Mouse (Mus musculus) forebrain, postnatal 0 days (tissue): ENCODE measurements at regions not wholly inside any gene's neighbourhood (a gene's known extent, or its start where the extent isn't known, plus 50 kb on each side); places are given as distances from the start of the nearest gene placed in this dataset.
A peak's percentile ranks its signal among the peaks of the same experiment; 100 is the strongest.

Source experiments
- ATAC-seq: fragments of 200-750 bp; cut with Nextera tagmentation; 2 replicates; pipeline ENCODE4 v1.8.0; 2017; ENCODE audit warnings: mild to moderate bottlenecking, moderate library complexity
- DNase-seq: peaks from one replicate; pipeline ENCODE4 v3.0.0-alpha.2; 2015
- H3K27ac ChIP-seq: fragments of 300-500 bp; sonication (generic); 2 replicates; pipeline ENCODE4 v1.5.1; 2014; ENCODE audit warnings: low read depth, mild to moderate bottlenecking, antibody characterized with exemption, low read length, moderate library complexity, mixed read lengths
- H3K27me3 ChIP-seq: fragments of 300-500 bp; sonication (generic); 2 replicates; pipeline ENCODE4 v1.6.1; 2014; ENCODE audit warnings: mild to moderate bottlenecking, low read length, mixed read lengths; ENCODE audit not compliant: insufficient read depth
- H3K36me3 ChIP-seq: fragments of 300-500 bp; sonication (generic); 2 replicates; pipeline ENCODE4 v1.6.1; 2014; ENCODE audit warnings: mild to moderate bottlenecking, moderate library complexity; ENCODE audit not compliant: insufficient read depth
- H3K4me1 ChIP-seq: fragments of 300-500 bp; sonication (generic); 2 replicates; pipeline ENCODE4 v1.6.1; 2014; ENCODE audit warnings: antibody characterized with exemption; ENCODE audit not compliant: insufficient read depth
- H3K4me2 ChIP-seq: fragments of 300-500 bp; sonication (generic); 2 replicates; pipeline ENCODE4 v1.6.1; 2014; ENCODE audit warnings: low read depth, mild to moderate bottlenecking, moderate library complexity
- H3K4me3 ChIP-seq: fragments of 300-500 bp; sonication (generic); 2 replicates; pipeline ENCODE4 v1.5.1; 2014; ENCODE audit warnings: low read depth, low read length, mixed read lengths
- H3K9ac ChIP-seq: fragments of 300-500 bp; sonication (generic); 2 replicates; pipeline ENCODE4 v1.6.1; 2014; ENCODE audit warnings: mild to moderate bottlenecking
- H3K9me3 ChIP-seq: fragments of 300-500 bp; sonication (generic); 2 replicates; pipeline ENCODE4 v1.6.1; 2016; ENCODE audit warnings: low read length
- CTCF ChIP-seq: sonication (generic); IDR thresholded peaks from 2 replicates; pipeline ENCODE4 v1.5.1; 2016; ENCODE audit warnings: antibody characterized with exemption, control low read depth, low read depth
- WGBS: fragments of 180-500 bp; shearing (Covaris S2); extraction: QIAGEN DNeasy Blood & Tissue Kit; methylation state at CpG from one replicate; pipeline ENCODE4 v1.1.7; 2014; 5-methylcytosine and 5-hydroxymethylcytosine counted together

DNA sequence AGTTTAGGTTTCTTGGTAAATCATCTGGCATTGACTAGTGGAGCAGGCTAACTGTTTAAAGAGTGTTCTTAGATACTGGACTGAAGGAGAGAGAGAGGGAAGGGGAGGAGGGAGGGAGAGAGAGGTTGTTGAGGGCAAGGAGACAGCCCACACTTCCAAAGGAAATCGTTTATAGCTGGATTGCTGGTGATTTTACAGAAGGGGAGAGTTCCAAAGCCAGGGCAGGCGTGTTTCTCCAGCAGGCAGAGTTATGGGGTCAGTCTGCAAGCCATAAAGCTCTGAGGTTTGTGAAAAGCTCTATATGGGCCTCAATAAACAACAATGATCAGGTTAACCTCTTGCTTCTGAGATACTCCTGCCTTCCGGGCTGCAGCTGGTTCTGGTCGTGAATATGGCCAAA, 163.9 kb downstream of the Nuf2 start:
- Histone ChIP-seq H3K9ac (no peak overlapping the region), H3K27ac (no peak overlapping the region), H3K4me3 (no peak overlapping the region), H3K4me2 (no peak overlapping the region), H3K4me1 (peaks cover 6% of the 10 kb centered on the region; the same call in 1 of the 2 replicates), H3K27me3 (no peaks in the 10 kb centered on the region), H3K9me3 (no peaks in the 10 kb centered on the region), H3K36me3 (no peaks in the 10 kb centered on the region)
- ATAC-seq, result no peak
- DNase-seq, result no peak
- no peak for TF ChIP-seq CTCF
- WGBS, result 71% methylated on average over 4 of the region's 4 CpGs

DNA sequence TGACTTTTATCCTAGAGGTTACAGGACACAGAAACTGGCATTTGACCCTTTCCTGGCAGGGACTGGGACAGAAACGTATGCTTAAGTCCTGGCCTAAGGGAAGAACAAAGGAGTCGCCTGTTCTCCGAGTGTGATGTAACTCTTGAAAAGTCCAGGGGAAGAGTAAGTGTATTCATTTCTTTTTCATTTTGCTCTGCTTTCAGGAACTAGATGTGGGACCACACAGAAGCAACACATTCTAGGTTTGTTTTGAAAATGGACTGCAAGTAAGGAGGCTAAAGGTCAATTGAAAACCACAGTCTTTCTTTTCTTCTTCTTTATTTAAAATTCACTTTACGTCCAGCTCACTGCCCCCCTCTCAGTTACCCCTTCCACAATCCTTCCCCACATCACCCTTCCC, 168.7 kb downstream of the Nuf2 start:
- no peaks in the 10 kb centered on the region for H3K36me3 ChIP-seq
- no peaks in the 10 kb centered on the region for H3K27me3 ChIP-seq
- no peak overlapping the region for H3K4me3 ChIP-seq
- no peak for TF ChIP-seq CTCF
- H3K4me2 ChIP-seq, result no peak overlapping the region
- ATAC-seq (no peak), DNase-seq (no peak)
- no peaks in the 10 kb centered on the region for H3K4me1 ChIP-seq
- no peak overlapping the region for H3K9ac ChIP-seq
- no peaks in the 10 kb centered on the region for H3K9me3 ChIP-seq
- no peak overlapping the region for H3K27ac ChIP-seq
- 52% methylated on average over 4 of the region's 4 CpGs for WGBS

DNA sequence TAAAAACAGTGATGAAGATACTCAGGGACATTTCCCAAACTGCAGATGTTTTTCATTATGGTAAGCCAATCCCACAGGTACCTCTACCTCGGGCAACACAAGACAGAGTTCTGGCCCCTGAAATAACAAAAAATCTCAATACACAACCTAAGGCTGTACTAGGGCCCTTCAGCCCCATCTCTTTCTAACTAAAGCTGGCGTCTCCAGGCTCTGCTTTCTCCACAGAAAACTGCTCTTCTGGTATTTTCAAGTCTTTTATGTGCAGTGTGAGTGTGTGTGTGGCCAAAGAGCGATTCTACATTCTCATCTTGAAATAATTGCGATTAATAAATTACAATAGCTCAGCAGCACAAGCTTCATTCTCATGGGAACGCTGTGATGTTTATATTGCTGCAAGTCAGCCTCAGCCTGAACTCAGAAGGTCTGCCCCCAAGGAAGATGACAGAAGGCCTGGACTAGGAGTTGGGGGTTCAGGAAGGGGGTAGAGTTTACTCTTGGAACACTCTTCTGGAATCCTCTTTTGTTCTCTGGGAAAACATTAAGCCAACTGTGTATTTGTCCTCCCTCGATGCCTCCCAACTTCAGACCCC, 173.5 kb downstream of the Nuf2 start:
- Histone ChIP-seq H3K27me3 (no peaks in the 10 kb centered on the region), H3K27ac (no peak overlapping the region), H3K9ac (no peak overlapping the region), H3K9me3 (no peaks in the 10 kb centered on the region), H3K4me3 (no peak overlapping the region), H3K4me2 (no peak overlapping the region), H3K36me3 (no peaks in the 10 kb centered on the region), H3K4me1 (no peaks in the 10 kb centered on the region; the same call in 1 of the 2 replicates)
- ATAC-seq (no peak), DNase-seq (no peak)
- WGBS, result 82% methylated on average over 6 of the region's 6 CpGs
- no peak for TF ChIP-seq CTCF

DNA sequence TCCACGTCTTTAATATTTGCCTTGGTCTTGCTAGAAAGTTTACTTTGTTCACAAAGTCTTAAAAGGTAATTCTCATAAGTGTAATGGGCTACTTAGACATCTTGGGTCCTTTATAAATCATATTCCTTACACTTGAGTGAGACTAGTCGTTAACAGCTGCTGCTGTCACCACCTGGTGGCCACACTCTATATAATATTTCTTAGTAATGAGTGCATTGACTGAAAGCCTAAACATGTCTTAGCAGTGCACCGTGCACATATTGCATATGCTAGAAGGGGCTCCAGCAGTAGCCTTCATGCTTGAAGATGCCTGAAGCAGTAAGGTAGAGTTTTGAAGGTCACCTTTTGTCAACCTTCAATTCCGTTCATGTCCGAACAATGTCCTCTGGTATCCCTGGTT, 177.2 kb downstream of the Nuf2 start:
- Histone ChIP-seq H3K4me1 (peaks cover 5% of the 10 kb centered on the region; the same call in 1 of the 2 replicates), H3K4me3 (no peak overlapping the region), H3K36me3 (no peaks in the 10 kb centered on the region), H3K27ac (no peak overlapping the region), H3K4me2 (no peak overlapping the region), H3K9ac (no peak overlapping the region), H3K27me3 (no peaks in the 10 kb centered on the region), H3K9me3 (no peaks in the 10 kb centered on the region)
- TF ChIP-seq CTCF, result peak; percentile 67
- 65% methylated on average over 5 of the region's 5 CpGs for WGBS
- DNase-seq (peak; percentile 60), ATAC-seq (no peak)

DNA sequence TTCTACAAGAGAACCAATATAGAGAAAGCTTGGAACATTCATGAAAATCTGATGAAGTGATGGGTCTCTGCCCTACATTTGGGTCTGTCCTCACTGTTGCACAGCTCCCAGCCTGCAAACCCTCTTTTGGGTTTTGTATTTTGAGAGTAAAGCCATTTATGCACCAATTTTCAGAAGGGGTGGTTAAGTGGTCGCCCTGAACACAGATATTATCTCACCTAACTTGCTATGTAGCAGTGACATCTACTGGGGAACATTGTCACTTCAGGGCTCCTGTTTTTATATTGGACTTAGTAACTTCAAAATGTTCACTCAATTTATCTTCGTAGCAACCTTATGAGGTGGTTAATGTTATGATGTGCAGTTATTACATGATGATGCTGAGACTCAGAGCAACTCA, 183.6 kb downstream of the Nuf2 start:
- peak; percentile 84 for DNase-seq
- Histone ChIP-seq H3K9me3 (no peaks in the 10 kb centered on the region), H3K27ac (0 out of 2 replicates have a peak overlapping the region, but pooled peaks have one; percentile 3), H3K4me2 (no peak overlapping the region), H3K4me1 (0 out of 2 replicates have a peak, but pooled peaks cover 5% of the 10 kb centered on the region), H3K4me3 (no peak overlapping the region), H3K27me3 (no peaks in the 10 kb centered on the region), H3K9ac (no peak overlapping the region), H3K36me3 (no peaks in the 10 kb centered on the region)
- ATAC-seq, result peak; percentile 78
- 27% methylated on average over 2 of the region's 2 CpGs for WGBS
- peak; percentile 82 for TF ChIP-seq CTCF

DNA sequence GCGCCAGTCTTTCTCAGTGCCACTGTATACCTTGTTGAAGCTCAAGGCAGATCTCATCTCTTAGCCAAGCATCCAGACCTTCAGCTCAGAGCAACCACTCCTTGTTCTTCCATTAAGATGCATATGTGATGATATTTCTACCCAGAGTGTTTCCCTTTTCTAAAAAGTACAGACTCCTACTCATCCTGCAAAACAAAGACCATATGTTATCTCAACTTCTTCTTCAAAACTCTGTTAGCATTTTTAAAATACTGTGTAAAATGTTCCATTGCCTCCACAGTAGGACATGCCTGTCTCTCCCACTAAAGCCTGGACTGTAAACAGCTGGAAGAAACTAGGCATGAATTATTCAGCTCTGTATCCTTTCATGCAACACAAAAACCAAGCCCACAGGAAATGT, 184.4 kb downstream of the Nuf2 start:
- Histone ChIP-seq H3K4me2 (no peak overlapping the region), H3K9me3 (no peaks in the 10 kb centered on the region), H3K27me3 (no peaks in the 10 kb centered on the region), H3K4me3 (no peak overlapping the region), H3K4me1 (0 out of 2 replicates have a peak, but pooled peaks cover 5% of the 10 kb centered on the region), H3K36me3 (no peaks in the 10 kb centered on the region), H3K27ac (no peak overlapping the region), H3K9ac (no peak overlapping the region)
- TF ChIP-seq CTCF, result no peak
- no peak for ATAC-seq
- DNase-seq, result no peak
- 93% methylated on average over 1 of the region's 1 CpGs for WGBS

DNA sequence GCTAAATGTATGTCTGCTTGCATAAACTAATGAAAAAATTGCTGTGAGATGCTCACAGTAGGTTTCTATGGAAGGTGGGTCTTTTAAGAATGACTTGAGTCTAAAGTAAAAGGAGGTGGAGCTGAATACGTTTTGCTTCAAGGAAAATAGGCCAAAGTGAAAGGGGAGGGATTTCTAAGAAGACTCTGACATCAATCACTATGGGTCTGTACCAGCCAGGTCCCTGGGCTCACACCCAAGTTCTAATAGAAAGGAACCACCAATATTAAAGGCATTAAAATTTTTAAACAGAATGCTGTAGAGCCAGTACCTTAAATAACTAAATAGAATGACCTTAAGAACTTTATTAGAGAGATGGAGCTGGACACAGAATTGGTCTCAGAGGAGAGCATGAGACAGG, 190.1 kb downstream of the Nuf2 start:
- no peak for ATAC-seq
- WGBS, result 38% methylated on average over 1 of the region's 1 CpGs
- Histone ChIP-seq H3K4me2 (no peak overlapping the region), H3K9ac (no peak overlapping the region), H3K27ac (no peak overlapping the region), H3K4me1 (no peaks in the 10 kb centered on the region), H3K4me3 (no peak overlapping the region), H3K9me3 (no peaks in the 10 kb centered on the region), H3K27me3 (no peaks in the 10 kb centered on the region), H3K36me3 (no peaks in the 10 kb centered on the region)
- TF ChIP-seq CTCF, result no peak
- DNase-seq, result no peak
